Mouse (Mus musculus) MN1 (cell line): ENCODE data around the gene Psmc2.

Experiments used
- DNase-seq: peaks from one replicate; pipeline ENCODE4 v3.0.0-alpha.2; 2016; ENCODE audit warnings: low spot score

Psmc2 gene

GRCm38 (mm10) chr5:21804837-21805236 lies 19.8 kb downstream of the Psmc2 start:
- no peak for DNase-seq

GRCm38 (mm10) chr5:21810924-21811323 lies 25.8 kb downstream of the Psmc2 start:
- DNase-seq, result no peak

DNA sequence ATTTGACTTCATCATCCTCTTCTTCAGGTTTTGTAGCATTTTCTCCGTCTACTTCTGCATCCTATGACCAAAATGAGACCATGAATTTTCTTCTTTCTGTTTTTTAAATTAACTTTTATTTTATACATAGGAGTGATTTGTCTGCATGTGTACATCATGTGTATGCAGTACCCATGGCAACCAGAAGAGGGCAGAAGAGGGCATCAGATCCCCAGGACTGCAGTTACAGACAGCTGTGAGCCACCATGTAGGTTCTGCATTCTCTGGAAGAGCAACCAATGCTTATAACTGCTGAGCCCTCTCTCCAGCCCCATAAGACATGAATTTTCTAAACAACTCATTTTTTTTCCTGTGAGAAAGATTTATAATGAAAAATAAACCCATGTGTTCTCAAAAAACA lies 28.9 kb downstream of the Psmc2 start:
- no peak for DNase-seq

GRCm38 (mm10) chr5:21826370-21826769 lies 41.3 kb downstream of the Psmc2 start:
- no peak for DNase-seq

DNA sequence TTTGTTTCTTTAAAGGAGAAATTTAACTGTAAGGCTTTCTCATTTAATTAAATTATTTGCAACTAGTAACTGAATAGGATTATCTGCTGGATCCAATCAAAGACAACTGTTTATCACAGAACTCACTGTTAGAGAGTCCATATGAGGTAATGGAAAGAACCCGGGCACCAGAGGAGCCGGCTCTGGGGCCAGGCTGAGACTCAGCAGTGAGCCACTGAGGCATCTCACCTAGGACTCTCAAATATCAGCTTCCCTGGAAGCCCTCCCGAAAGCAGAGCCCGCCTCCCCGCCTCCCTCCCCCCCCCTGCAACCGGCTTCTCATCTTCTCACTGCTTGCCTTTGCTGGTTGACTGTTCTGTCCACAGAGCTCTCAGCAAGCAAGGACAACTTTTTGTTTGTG lies 42.6 kb downstream of the Psmc2 start:
- DNase-seq, result no peak

DNA sequence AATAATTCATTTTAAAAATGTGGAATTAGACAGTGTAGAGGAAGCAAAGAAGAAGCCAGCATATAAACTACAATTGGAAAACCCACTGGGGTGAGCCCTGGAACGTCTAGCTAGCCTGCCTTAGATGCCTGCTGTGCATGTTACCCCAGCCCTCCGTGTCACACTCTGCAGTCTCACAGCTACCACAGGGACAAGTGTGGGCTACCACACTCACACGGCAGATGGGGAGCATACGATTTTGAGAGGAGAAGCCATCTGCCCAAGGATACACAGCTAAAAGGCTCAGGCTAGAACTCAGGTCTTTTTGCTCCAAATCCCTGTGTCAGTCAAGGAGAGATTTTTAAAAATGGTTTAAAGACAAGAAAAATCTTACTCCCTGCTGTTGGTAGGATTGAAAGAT lies 43.8 kb downstream of the Psmc2 start:
- no peak for DNase-seq

- no peak for DNase-seq
Observed at GRCm38 (mm10) chr5:21831761-21832160, 46.7 kb downstream of the Psmc2 start.

DNA sequence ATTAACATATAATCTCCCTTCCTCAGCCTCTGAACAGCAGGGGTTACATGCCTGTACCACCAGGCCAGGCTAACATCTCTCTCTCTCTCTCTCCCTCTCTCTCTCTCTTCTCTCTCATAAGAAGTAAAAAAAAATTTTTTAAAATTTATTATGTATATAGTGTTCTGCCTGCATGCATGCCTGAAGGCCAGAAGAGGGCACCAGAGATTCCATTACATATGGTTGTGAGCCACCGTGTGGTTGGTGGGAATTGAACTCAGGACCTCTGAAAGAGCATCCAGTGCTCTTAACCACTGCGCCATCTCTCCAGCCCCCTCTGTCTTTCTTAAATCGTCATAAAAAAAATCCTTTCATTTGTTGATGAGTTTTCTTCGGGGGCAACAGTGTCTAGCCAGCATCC lies 59.6 kb downstream of the Psmc2 start:
- no peak for DNase-seq

DNA sequence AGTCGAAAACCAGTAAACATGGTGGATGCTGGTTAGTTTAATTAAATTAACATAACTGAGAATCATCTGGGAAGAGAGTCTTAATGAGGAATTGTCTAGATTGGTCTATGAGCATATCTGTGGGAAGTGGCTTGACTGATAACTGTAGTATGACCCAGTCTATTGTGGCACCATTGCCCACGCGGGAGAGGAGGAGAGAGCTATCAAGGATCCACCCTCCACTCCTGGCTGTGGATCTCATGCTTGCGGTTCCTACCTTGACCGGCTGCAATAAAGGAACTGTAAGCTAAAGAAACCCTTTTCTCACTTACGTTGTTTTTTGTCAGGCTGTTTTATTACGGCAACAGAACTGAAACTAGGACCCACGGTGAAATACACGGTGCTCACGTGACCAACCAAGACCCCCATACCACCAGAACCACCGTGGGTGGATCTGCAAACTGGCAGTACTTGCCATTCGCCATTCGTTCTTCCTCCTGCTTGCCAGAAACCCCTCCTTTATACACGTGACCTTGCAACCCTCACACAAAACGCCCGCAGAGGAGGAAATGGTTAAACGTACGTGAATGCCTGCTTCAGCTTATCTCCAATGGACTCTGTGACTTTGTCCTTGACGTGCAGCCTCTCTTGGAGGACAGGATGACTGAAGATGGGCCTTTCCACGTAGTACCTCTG lies 61.7 kb downstream of the Psmc2 start:
- no peak for DNase-seq

DNA sequence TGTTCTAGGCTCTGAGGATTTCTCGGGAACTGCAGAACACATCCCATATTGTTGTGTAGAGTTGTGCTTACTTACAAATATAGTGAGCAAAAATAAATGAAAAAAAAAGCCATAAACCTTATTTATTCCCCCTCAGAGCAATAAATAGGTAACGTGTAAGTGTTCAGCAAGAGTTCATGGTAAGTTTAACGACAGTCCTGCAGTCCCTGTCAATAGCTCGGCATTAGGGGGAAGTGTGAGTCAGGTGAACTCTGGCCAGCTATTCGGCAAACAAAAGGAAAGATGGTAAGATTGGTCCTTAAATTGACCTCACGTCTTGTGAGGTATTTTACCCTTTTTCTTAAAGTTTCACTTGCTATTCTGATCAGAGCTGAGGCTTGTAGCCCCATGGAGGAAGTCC lies 62.4 kb downstream of the Psmc2 start:
- no peak for DNase-seq

DNA sequence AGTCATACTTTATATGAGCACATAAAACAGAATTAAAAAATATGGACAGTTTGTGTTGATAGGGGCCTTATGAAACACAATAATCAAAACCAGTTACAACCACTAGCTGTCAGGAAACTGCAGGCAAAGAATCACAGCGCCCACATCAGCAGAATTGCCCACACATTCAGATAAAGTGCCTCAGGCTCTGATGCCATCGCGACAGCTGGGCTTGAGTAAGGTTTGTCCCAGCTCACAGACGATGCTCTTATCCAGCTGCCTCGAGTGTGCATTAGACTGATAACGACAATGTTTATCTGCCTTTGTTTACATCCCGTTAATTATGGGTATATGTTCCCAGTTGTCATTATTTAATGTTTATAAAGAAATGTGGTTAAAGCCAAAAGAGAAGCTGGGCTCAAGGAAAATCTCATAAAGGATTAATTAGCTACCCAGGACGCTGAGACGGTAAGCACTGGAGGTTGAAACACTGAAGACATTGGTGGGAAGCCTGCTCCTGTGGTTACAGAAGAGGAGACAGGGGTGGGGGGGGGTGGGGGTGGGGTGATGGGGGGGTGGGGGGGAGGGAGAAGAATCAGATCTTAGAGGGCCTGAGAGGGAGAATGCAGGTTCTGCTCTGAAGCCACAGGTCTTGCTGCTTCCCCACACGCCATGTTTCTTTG lies 66.7 kb downstream of the Psmc2 start:
- DNase-seq, result no peak
